Mouse (Mus musculus): ENCODE data around the gene Kif5c. TPM values are rescaled to one million over a fixed set of nuclear protein-coding genes. Genes with fewer than 3 reads are reported as not detected.

Kif5c gene
- total RNA-seq, 2 experiments from 2014 or later: 0.84 TPM; not detected in 1

GRCm38 (mm10) chr2:49658988-49659387 lies 39.9 kb downstream of the Kif5c start:
- no peak for ATAC-seq (replicated peaks; ENCODE audit: low FRiP score, poor library complexity, severe bottlenecking)

DNA sequence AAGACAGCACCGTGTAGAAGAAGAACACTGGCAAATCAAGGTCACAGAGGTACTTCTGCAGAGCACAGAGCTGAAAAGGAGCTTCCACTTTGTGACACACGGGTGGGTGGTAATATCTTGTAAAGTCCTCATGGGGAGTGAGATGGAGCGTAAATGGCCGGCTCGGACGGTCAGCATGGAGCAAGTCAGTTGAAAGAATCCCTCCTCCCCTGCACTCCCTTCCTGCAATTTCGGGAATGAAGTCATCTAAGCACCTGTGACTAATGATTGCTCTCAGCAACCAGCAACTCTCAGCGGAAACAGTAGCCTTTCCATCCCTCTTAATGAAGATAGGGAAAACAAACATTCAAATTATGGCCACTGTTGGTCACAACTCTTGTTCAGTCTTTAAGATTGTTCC lies 40.9 kb downstream of the Kif5c start:
- no peak for ATAC-seq (replicated peaks; ENCODE audit: low FRiP score, poor library complexity, severe bottlenecking)

GRCm38 (mm10) chr2:49660375-49660923 lies 41.4 kb downstream of the Kif5c start:
- ATAC-seq (replicated peaks; ENCODE audit: low FRiP score, poor library complexity, severe bottlenecking): no peak

DNA sequence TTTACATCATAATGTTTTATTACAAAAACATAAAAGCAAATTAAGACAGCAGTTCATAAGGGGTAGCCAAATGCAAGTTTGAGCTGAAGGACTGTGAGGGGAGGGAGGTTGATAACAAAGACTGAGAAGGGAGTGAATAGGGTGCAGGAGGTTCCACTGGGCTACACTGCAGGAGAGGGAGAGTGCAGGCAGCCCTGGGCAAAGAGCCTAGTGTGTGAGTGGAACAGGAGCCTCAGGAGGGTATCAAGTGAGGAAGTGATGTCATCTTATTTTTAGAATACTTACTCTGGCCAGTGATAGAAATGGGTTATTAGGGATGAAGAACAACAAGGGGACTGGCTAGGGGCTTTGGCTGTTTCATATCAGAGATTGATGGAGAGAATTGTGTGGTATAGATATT lies 42.2 kb downstream of the Kif5c start:
- no peak for ATAC-seq (replicated peaks; ENCODE audit: low FRiP score, poor library complexity, severe bottlenecking)

DNA sequence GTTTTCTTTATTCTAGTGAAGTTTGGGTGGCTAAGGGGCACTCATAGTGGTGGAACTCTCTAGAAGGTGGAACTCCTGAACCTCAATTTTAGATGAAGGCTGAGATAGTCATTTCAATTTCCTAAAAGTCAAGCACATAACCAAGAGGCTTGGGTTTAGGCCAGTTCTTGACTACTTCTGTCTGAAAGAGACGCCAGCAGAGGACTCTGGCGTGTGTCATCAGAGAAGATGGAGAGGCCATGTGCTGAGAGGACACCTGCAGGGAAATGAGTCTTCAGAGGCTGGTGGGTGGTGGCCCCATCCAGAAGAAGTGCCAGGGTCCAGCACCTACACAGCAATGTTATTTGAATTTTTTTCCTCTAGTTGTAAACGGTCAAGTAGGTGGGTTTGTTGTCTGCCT lies 42.8 kb downstream of the Kif5c start:
- no peak for ATAC-seq (replicated peaks; ENCODE audit: low FRiP score, poor library complexity, severe bottlenecking)

- ATAC-seq (replicated peaks; ENCODE audit: low FRiP score, poor library complexity, severe bottlenecking): no peak
These were observed 52.8 kb downstream of the Kif5c start for GRCm38 (mm10) chr2:49671753-49672500.

DNA sequence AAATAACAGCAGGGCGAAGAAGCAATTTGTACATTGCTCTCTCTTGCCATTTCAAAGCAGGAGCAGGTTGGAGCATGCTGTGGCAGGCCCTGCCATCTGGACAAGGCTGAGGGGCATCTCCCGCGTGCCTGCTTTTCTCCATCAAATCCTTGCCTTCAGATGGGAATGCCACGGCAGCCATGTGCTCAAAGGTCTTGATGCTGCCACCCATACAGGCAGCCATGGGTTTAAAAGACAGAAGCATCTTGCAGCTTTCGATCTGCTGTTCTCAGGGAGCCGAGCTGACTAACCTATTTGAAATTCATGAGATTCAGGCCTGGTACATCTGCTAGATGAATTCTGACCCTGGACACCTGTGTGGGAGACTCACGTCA lies 53.4 kb downstream of the Kif5c start:
- ATAC-seq (replicated peaks; ENCODE audit: low FRiP score, poor library complexity, severe bottlenecking): no peak

- ATAC-seq (replicated peaks; ENCODE audit: low FRiP score, poor library complexity, severe bottlenecking): no peak
These were observed 56.9 kb downstream of the Kif5c start for GRCm38 (mm10) chr2:49676020-49676419.

DNA sequence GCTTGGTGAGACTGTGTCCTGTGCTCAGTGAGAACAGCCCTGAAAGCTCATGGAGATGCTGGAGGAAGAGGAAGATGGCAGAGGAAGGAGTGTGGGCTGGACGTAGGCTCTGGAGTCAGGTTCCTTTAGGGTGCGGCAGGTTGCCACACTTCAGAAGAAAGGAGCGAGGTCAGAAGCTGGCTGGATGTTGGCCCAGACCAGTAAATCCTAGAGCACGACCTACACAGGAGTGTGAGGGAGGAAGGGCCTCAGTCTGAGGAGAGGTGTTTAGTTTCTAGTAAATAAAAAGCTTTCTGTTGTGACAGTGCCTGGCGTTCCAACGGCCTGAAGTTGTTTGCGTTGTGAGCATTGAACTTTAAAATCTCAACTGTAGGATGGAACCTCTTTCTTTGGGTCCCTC lies 59.3 kb downstream of the Kif5c start:
- ATAC-seq (replicated peaks; ENCODE audit: low FRiP score, poor library complexity, severe bottlenecking): no peak

DNA sequence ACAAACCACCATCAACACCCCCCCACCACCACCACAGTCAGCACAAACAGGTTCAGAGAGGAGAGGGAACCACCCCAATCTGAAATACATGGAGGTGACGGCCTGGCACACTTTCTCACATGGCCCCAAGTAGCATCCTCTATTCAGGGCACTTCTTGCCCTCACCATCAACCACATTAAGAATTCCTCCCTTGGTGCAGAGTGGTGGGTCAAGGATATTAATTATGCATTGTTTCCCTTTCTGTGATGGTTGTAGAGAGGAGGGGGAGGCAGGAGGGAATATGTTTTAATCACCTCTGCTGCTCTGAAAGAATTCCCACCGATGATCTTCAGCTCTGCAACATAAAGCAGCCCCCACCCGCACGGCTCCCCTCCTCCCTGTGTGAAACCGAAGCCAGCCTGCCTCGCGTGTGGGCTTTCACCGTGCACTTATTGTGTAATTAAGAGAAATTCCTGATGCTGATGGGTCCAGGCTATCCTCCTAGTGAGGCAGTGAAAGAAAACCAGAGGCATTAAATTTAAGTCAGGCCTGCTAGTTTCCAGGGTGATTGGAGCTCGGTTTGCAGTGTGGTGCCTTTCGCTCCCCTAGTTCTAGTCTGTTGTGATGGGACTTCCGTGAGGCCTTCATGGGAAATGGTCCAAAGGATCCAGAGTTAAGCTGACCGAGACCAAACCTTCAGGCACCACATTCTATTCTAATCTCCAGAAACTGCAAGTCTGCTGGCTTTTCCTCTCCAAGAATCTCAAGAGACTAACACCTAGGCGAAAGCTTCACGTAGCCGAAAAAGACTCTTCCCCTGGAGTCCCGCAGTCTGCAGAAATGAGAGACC lies 60.3 kb downstream of the Kif5c start:
- no peak for ATAC-seq (replicated peaks; ENCODE audit: low FRiP score, poor library complexity, severe bottlenecking)

DNA sequence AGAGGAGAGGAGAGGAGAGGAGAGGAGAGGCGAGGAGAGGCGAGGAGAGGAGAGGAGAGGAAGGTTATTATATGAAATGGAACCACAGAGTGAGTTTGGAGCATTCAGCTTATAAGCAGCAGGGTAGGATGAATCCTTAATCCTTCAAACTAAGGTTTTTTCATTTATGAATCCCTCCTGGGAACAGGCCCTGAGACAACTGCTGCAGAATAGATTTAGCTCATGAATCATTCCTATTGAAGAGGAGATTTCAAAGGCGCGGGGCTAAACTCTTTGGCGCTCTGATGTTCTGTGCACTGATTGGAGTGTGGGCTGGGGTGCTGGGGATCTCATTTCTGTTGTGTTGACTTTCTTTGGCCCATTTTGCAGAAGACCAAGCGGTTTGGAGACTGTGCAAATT lies 63.7 kb downstream of the Kif5c start:
- no peak for ATAC-seq (replicated peaks; ENCODE audit: low FRiP score, poor library complexity, severe bottlenecking)

- no peak for ATAC-seq (replicated peaks; ENCODE audit: low FRiP score, poor library complexity, severe bottlenecking)
These were observed 65.7 kb downstream of the Kif5c start for GRCm38 (mm10) chr2:49684808-49685207.

DNA sequence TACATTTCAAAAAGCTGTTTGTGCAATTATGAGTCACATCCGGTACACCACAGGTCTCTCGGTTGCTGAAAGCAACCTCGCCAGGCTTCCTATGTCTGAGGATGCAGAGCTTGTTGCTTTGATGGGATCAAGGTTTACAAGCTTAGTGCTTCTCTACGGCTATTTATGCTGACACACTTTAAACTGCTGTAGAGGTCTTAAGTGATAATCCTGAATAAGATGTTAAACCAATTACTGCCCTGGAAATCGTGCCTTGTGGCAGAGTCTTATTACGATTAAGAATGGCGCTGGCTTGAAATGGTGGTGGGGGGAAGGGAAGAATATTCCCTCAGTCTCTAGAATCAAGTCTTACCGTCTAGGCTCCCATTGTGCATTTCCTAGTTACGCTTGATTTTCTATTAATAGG lies 71.3 kb downstream of the Kif5c start:
- no peak for ATAC-seq (replicated peaks; ENCODE audit: low FRiP score, poor library complexity, severe bottlenecking)

DNA sequence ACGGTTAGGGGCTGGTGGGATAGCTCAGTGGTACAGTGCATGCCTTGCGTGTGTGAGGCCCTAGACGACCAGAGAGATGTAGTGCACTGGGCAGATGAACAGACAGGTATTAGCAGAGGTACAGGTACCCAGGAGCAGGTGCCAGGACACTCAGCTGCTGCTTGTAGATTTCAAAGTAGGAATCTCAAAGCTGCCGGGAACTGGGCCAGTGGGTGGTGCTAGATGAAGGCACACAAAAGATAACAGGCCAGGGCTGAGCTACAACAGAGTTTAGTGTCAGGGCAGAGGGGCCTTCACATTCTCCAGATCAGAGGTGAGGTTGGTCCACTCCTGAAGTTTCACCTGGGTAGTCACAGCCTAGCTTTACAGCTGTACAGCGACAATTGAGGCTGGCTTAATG lies 72.3 kb downstream of the Kif5c start:
- no peak for ATAC-seq (replicated peaks; ENCODE audit: low FRiP score, poor library complexity, severe bottlenecking)

GRCm38 (mm10) chr2:49694727-49695126 lies 75.6 kb downstream of the Kif5c start:
- ATAC-seq (replicated peaks; ENCODE audit: low FRiP score, poor library complexity, severe bottlenecking): no peak

DNA sequence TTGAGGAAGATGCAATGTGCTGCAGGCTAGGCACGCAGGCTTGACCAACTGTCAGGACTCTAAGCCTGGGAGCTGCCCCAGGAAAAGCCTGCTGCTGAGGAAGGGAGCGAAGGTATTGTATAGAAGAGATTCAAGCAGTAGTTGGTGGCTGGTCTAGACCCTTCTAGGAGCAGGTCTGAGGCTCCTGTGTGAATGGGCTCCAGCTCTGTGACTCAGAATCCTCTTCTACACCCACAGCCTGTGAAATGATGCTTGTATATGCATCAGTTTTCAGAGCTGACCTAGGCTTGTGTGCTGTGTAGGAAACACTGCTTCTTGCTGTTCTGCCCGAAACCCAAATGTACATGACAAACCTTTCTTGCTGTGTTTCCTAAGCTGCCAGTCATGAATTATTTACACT lies 76.4 kb downstream of the Kif5c start:
- no peak for ATAC-seq (replicated peaks; ENCODE audit: low FRiP score, poor library complexity, severe bottlenecking)

DNA sequence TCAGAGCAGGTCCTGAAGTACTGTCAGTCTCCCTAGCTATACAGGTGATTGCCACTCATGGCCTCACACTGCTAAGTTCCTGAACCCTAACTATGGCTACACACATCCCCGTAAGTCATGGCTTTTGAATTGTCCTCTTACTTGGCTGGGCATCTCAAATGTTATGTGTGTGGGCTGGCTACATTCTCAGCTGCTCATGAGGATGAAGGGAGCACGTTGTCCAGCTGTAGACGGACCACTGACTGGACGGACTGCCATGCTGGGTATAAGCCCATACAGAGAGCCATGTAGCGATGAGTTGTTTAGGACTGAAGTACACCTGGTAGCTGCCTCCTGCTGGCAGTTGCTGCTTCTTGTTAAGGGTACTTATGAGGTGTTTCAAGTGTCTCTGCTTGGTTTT lies 79.8 kb downstream of the Kif5c start:
- no peak for ATAC-seq (replicated peaks; ENCODE audit: low FRiP score, poor library complexity, severe bottlenecking)

- ATAC-seq (replicated peaks; ENCODE audit: low FRiP score, poor library complexity, severe bottlenecking): no peak
These were observed 81.3 kb downstream of the Kif5c start for GRCm38 (mm10) chr2:49700176-49700971.

- ATAC-seq (replicated peaks; ENCODE audit: low FRiP score, poor library complexity, severe bottlenecking): no peak
These were observed 91.1 kb downstream of the Kif5c start for GRCm38 (mm10) chr2:49710223-49710622.

GRCm38 (mm10) chr2:49711693-49712092 lies 92.6 kb downstream of the Kif5c start:
- no peak for ATAC-seq (replicated peaks; ENCODE audit: low FRiP score, poor library complexity, severe bottlenecking)

Measured in erythroid progenitor cell, adult 5-6 weeks (primary cell).